Mouse (Mus musculus): ENCODE data around the gene Zfpm1. TPM values are rescaled to one million over a fixed set of nuclear protein-coding genes. Genes with fewer than 3 reads are reported as not detected.

Gene Zfpm1
- polyA plus RNA-seq, 1 experiment from 2014 or later = 2.3 TPM

- Histone ChIP-seq H3K9ac (replicated peaks; ENCODE audit: low read length) (peak overlapping the region; percentile 36; the same call in 1 of the 2 replicates), H3K36me3 (ENCODE audit: control insufficient read depth, insufficient read depth, low read length) (peaks cover 11% of the 10 kb centered on the region), H3K27ac (replicated peaks; ENCODE audit: low read depth, low read length) (peak overlapping the region; percentile 94; the same call in 1 of the 2 replicates), H3K9me3 (ENCODE audit: control insufficient read depth, low read length) (no peaks in the 10 kb centered on the region), H3K4me1 (ENCODE audit: control insufficient read depth, insufficient read depth, low read length) (peaks cover 17% of the 10 kb centered on the region), H3K4me2 (ENCODE audit: low read length) (peak overlapping the region; percentile 56), H3K27me3 (ENCODE audit: control insufficient read depth, insufficient read depth, low read length) (no peaks in the 10 kb centered on the region), H3K4me3 (replicated peaks; ENCODE audit: low read depth, low read length) (peak overlapping the region; percentile 73)
- DNase-seq = no peak
- WGBS = 29% methylated on average over 12 of the region's 13 CpGs
- peak; percentile 24; the same call in 1 of the 2 replicates for ATAC-seq (ENCODE audit: low FRiP score, low TSS enrichment)
These were observed 93.9 kb downstream of the Zfpm1 start for GRCm38 (mm10) chr8:122375751-122376364.

GRCm38 (mm10) chr8:122376365-122377231 is 94.7 kb downstream of the Zfpm1 start, which contains the start of gene Zc3h18:
TSS of gene Zc3h18 (plus strand) at chr8:122376609.
- ATAC-seq (ENCODE audit: low FRiP score, low TSS enrichment) = peak; percentile 94
- DNase-seq = peak; percentile 100
- under 1% methylated on average over 107 of the region's 107 CpGs for WGBS
- peak within 1 kb of the TSS; percentile 94 for H3K27ac ChIP-seq (replicated peaks; ENCODE audit: low read depth, low read length)
- peaks cover 17% of the 10 kb centered on the region for H3K4me1 ChIP-seq (ENCODE audit: control insufficient read depth, insufficient read depth, low read length)
- peak within 1 kb of the TSS; percentile 73 for H3K4me3 ChIP-seq (replicated peaks; ENCODE audit: low read depth, low read length)
- no peaks in the 10 kb centered on the region for H3K9me3 ChIP-seq (ENCODE audit: control insufficient read depth, low read length)
- peak within 1 kb of the TSS; percentile 86 for H3K4me2 ChIP-seq (ENCODE audit: low read length)
- peaks cover 17% of the 10 kb centered on the region for H3K36me3 ChIP-seq (ENCODE audit: control insufficient read depth, insufficient read depth, low read length)
- peak within 1 kb of the TSS; percentile 85 for H3K9ac ChIP-seq (replicated peaks; ENCODE audit: low read length)
- no peaks in the 10 kb centered on the region for H3K27me3 ChIP-seq (ENCODE audit: control insufficient read depth, insufficient read depth, low read length)

- no peak overlapping the region for H3K4me3 ChIP-seq (replicated peaks; ENCODE audit: low read depth, low read length)
- H3K4me1 ChIP-seq (ENCODE audit: control insufficient read depth, insufficient read depth, low read length) = peaks cover 4% of the 10 kb centered on the region
- no peaks in the 10 kb centered on the region for H3K9me3 ChIP-seq (ENCODE audit: control insufficient read depth, low read length)
- no peak overlapping the region for H3K9ac ChIP-seq (replicated peaks; ENCODE audit: low read length)
- WGBS = 84% methylated on average over 4 of the region's 4 CpGs
- no peak for DNase-seq
- H3K27me3 ChIP-seq (ENCODE audit: control insufficient read depth, insufficient read depth, low read length) = no peaks in the 10 kb centered on the region
- ATAC-seq (ENCODE audit: low FRiP score, low TSS enrichment) = no peak
- H3K36me3 ChIP-seq (ENCODE audit: control insufficient read depth, insufficient read depth, low read length) = peaks cover 71% of the 10 kb centered on the region
- no peak overlapping the region for H3K27ac ChIP-seq (replicated peaks; ENCODE audit: low read depth, low read length)
- no peak overlapping the region for H3K4me2 ChIP-seq (ENCODE audit: low read length)
These were observed 101.1 kb downstream of the Zfpm1 start for GRCm38 (mm10) chr8:122383039-122383438.

Other genes with a start within 250 kb of the Zfpm1 start
- not detected in 2 replicates for gene Trhr2, start 78.6 kb downstream of the Zfpm1 start, polyA plus RNA-seq (2014; fragmentation: Nextera tagmentation; extraction: Ambion mirVana)
- gene Zc3h18, start 94.5 kb downstream of the Zfpm1 start, polyA plus RNA-seq (2014; fragmentation: Nextera tagmentation; extraction: Ambion mirVana) = 22.4 and 27.9 TPM in 2 replicates
- gene Il17c, start 139.9 kb downstream of the Zfpm1 start, polyA plus RNA-seq (2014; fragmentation: Nextera tagmentation; extraction: Ambion mirVana) = not detected in 2 replicates
- 20.2 and 36.2 TPM in 2 replicates for gene Cyba, start 150.8 kb downstream of the Zfpm1 start, polyA plus RNA-seq (2014; fragmentation: Nextera tagmentation; extraction: Ambion mirVana)
- 47.1 and 60.9 TPM in 2 replicates for gene Mvd, start 161.3 kb downstream of the Zfpm1 start, polyA plus RNA-seq (2014; fragmentation: Nextera tagmentation; extraction: Ambion mirVana)
- not detected in 2 replicates for gene Snai3, start 178.6 kb downstream of the Zfpm1 start, polyA plus RNA-seq (2014; fragmentation: Nextera tagmentation; extraction: Ambion mirVana)
- 33.7 and 34.4 TPM in 2 replicates for gene Rnf166, start 193.9 kb downstream of the Zfpm1 start, polyA plus RNA-seq (2014; fragmentation: Nextera tagmentation; extraction: Ambion mirVana)
- 80.6 and 93.1 TPM in 2 replicates for gene Ctu2, start 194.0 kb downstream of the Zfpm1 start, polyA plus RNA-seq (2014; fragmentation: Nextera tagmentation; extraction: Ambion mirVana)

All from midbrain, embryonic 14.5 days (tissue).